Mouse (Mus musculus) liver, embryonic 14.5 days (tissue): ENCODE results near the gene Gng7.

Experiments
- CTCF ChIP-seq: IDR thresholded peaks from 2 replicates; pipeline ENCODE4 v1.5.1; 2016; ENCODE audit warnings: antibody characterized with exemption, low read depth, control low read depth
- EP300 ChIP-seq: IDR thresholded peaks from 2 replicates; pipeline ENCODE4 v1.6.1; 2016; ENCODE audit warnings: antibody characterized with exemption, low read depth

DNA sequence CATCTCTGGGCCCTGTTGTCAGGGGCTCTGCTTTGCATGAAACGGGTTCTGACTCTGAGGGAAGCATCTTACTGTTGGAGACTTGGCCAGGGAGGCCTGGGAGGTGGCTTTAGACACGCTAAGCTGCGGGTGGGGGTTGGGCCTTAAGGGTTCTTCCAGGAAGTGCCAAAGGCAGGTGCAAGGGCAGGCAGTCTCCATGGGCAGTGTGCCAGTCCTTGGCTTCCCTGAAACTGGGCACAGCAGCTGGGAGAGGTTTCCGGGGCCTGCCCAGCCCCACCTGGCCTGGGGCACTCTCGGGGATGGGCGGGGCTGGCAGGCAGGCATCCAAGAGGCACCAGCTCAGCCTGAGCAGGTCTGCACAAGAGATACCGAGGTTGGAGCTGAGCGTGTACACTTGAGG lies 77.1 kb downstream of the Gng7 start:
- TF ChIP-seq CTCF, result no peak
- TF ChIP-seq EP300, result no peak
